Mouse (Mus musculus): Measurements from ENCODE around the gene A830018L16Rik.

DNA sequence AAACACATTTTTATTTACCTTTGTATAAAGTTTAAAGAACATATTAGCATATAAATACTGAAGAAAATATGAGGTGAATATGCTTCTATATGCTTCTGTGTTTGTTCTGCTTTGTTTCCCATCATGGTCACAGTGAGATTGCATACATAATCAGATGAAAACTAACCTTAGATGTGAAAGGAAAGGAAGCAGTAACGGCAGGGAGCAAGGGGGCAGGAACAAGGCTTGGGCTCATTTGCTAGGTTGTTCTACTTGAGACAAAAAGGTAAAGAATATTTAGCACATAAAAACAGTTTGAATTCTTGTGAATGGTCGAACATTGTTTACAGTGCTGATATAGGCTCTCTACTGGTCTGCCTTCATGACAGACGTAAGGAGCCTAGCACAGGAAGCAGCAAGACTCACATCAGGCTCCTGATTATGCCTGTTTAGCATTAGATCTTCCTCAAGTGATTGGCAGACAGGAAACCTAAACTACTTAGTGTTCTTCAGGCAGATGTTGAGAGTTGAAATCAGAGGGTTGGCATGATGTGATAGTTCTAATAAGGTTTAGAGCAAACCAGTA is 244.2 kb downstream of the A830018L16Rik start:
- TF ChIP-seq EP300 (IDR thresholded peaks at IDR 0.05; ENCODE audit: low read depth in 1 of 2, low read length in 2 of 2) (no peak), CTCF (IDR thresholded peaks at IDR 0.05 in 2 of 3, conservative IDR thresholded peaks at IDR 0.05 in 1 of 3; ENCODE audit: control insufficient read depth in 1 of 3, insufficient read depth in 1 of 3, low read depth in 2 of 3, low read length in 3 of 3, poor library complexity in 1 of 3, severe bottlenecking in 1 of 3) (no peak), POLR2A (IDR thresholded peaks at IDR 0.05; ENCODE audit: control insufficient read depth in 1 of 2, insufficient read depth in 1 of 2, low read depth in 1 of 2, low read length in 2 of 2, poor library complexity in 1 of 2) (no peak)
